In the genomic region with DNA sequence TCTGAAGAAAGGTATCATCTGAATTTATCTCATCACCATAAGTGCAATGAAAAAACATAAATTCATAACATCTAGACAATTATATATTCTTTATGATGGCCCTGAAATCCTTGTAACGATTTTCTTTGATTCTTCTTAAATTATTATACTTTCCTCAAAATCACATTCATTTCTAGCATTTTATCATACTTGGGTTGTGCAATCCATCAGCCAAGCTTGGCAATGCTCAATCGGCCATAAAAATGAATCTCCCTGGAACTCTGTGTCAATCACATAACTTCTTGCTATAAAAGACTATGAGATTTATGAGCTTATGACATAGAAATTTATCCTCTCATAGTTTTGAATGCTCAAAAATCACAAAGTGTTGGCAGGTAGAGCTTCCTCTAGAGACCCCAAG, we compare ENCODE assay signal across 17 mouse cellular contexts.
A peak's percentile ranks its signal among the peaks of the same experiment; 100 is the strongest.
DNase-seq lines count a peak whose midpoint lies in the region; ATAC-seq and TF ChIP-seq lines count a peak whose summit lies in the region.
"Had no signal": no experiment of that assay in that cellular context is flagged by ENCODE, and none has a peak within 500 bp of the region (broad histone marks: within the 10 kb centered on the region; RNA-seq: fewer than 3 reads in every experiment).

No protein-coding gene starts in this region.

- peak; percentile 28 for DNase-seq in kidney, postnatal 0 days (ENCODE audit: low spot score)
- DNase-seq in kidney, postnatal 36 days, result no peak
- no peak for DNase-seq in layer of hippocampus, adult 2 months (ENCODE audit: low spot score in 2 of 2)
- DNase-seq in layer of hippocampus, postnatal 10 days (ENCODE audit: low spot score in 2 of 2), result no peak
- no peak for DNase-seq in cerebellum, adult 2 months
- DNase-seq: adrenal gland, adult 2 months; adrenal gland, postnatal 10 days; adrenal gland, postnatal 25 days; B cell, adult 2 months; cerebellum, adult 11 months; cerebellum, adult 18-20 months; cerebellum, postnatal 10 days; forebrain, postnatal 0 days had no signal

- ATAC-seq in kidney, postnatal 0 days (replicated peaks; ENCODE audit: low FRiP score, low read depth), result no peak
- ATAC-seq: forebrain, embryonic 13.5 days; forebrain, embryonic 15.5 days had no signal

- no peaks in the 10 kb centered on the region for H3K27me3 ChIP-seq in kidney, postnatal 0 days (ENCODE audit: insufficient read depth, low read length)
- no peaks in the 10 kb centered on the region for H3K27me3 ChIP-seq in cerebellum, adult 2 months (ENCODE audit: control insufficient read depth, insufficient read depth, low read length)
- H3K27me3 ChIP-seq: embryonic facial prominence, embryonic 12.5 days; forebrain, embryonic 13.5 days; forebrain, embryonic 15.5 days had no signal

- WGBS in kidney, postnatal 0 days, result 65% methylated on average over 2 of the region's 2 CpGs
- 95% methylated on average over 2 of the region's 2 CpGs for WGBS in cerebellum, adult 2 months

- no peaks in the 10 kb centered on the region for H3K36me3 ChIP-seq in kidney, postnatal 0 days (ENCODE audit: insufficient read depth, low read length)
- H3K36me3 ChIP-seq: embryonic facial prominence, embryonic 10.5 days; embryonic facial prominence, embryonic 12.5 days; forebrain, embryonic 15.5 days had no signal

- TF ChIP-seq CTCF in kidney, postnatal 0 days (IDR thresholded peaks at IDR 0.05; ENCODE audit: low read depth), result no peak
- TF ChIP-seq CTCF in layer of hippocampus, adult 2 months (conservative IDR thresholded peaks at IDR 0.05), result no peak
- no peak for TF ChIP-seq CTCF in cerebellum, adult 2 months (IDR thresholded peaks at IDR 0.05; ENCODE audit: borderline replicate concordance, insufficient read depth, low read depth, low read length)

- H3K27ac ChIP-seq in kidney, postnatal 0 days, result no peak overlapping the region
- H3K27ac ChIP-seq in layer of hippocampus, adult 2 months, result peak overlapping the region; percentile 21; the same call in 1 of the 2 replicates
- H3K27ac ChIP-seq in cerebellum, adult 2 months (ENCODE audit: insufficient read depth, low read length), result no peak overlapping the region
- H3K27ac ChIP-seq: embryonic facial prominence, embryonic 10.5 days; embryonic facial prominence, embryonic 12.5 days; forebrain, embryonic 13.5 days; forebrain, embryonic 15.5 days had no signal

- no peak overlapping the region for H3K4me3 ChIP-seq in kidney, postnatal 0 days (replicated peaks; ENCODE audit: low read depth, low read length)
- H3K4me3 ChIP-seq in layer of hippocampus, adult 2 months, result no peak overlapping the region
- no peak overlapping the region for H3K4me3 ChIP-seq in cerebellum, adult 2 months (replicated peaks; ENCODE audit: insufficient read depth, low read depth, low read length)
- H3K4me3 ChIP-seq: embryonic facial prominence, embryonic 10.5 days; embryonic facial prominence, embryonic 12.5 days; forebrain, embryonic 13.5 days; forebrain, embryonic 15.5 days had no signal

- H3K4me1 ChIP-seq in kidney, postnatal 0 days (replicated peaks; ENCODE audit: insufficient read depth, low read length), result no peaks in the 10 kb centered on the region
- no peaks in the 10 kb centered on the region; the same call in 1 of the 2 replicates for H3K4me1 ChIP-seq in cerebellum, adult 2 months (ENCODE audit: control insufficient read depth, insufficient read depth, low read length)
- H3K4me1 ChIP-seq: embryonic facial prominence, embryonic 10.5 days; embryonic facial prominence, embryonic 12.5 days; forebrain, embryonic 13.5 days; forebrain, embryonic 15.5 days had no signal

- no peaks in the 10 kb centered on the region for H3K9me3 ChIP-seq in kidney, postnatal 0 days (replicated peaks; ENCODE audit: low read length)
- H3K9me3 ChIP-seq: embryonic facial prominence, embryonic 10.5 days; embryonic facial prominence, embryonic 12.5 days; forebrain, embryonic 13.5 days; forebrain, embryonic 15.5 days had no signal

- no peak overlapping the region for H3K4me2 ChIP-seq in kidney, postnatal 0 days (ENCODE audit: low read length)
- H3K4me2 ChIP-seq: embryonic facial prominence, embryonic 12.5 days; forebrain, embryonic 13.5 days; forebrain, embryonic 15.5 days had no signal

- no peak for TF ChIP-seq POLR2A in cerebellum, adult 2 months (IDR thresholded peaks at IDR 0.05; ENCODE audit: borderline replicate concordance, insufficient read depth, low read length)

- no peak overlapping the region for H3K9ac ChIP-seq in kidney, postnatal 0 days (ENCODE audit: low read depth, low read length)
- H3K9ac ChIP-seq: embryonic facial prominence, embryonic 12.5 days; forebrain, embryonic 13.5 days; forebrain, embryonic 15.5 days; forebrain, postnatal 0 days had no signal
